Mouse (Mus musculus): ENCODE data around the gene Tesmin. TPM values are rescaled to one million over a fixed set of nuclear protein-coding genes. Genes with fewer than 3 reads are reported as not detected.
A peak's percentile ranks its signal among the peaks of the same experiment; 100 is the strongest.

Tesmin gene
- total RNA-seq, 2 experiments from 2014 or later: 1.4 to 2.0 TPM

- no peak for DNase-seq
Measured at GRCm38 (mm10) chr19:3392384-3392783, 3.7 kb downstream of the Tesmin start.

DNA sequence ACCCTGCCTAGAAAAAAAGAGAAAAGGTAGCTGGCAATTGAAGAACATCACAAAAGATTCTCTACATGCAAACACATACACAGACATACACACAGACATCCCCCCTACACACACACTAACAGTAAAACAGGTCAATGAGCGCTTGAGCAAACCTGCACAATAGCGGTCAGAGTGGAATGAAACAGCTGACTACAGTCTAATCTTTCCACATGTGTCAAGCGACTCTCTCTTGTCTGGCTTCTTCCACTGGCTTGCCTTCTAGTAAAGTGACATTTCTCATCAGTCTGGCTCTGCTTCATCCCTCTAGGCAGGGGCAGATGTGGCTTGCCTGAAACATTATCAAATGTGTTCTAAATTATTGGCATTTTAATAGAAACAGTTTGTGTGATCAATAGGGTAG lies 5.6 kb downstream of the Tesmin start:
- no peak for DNase-seq

DNA sequence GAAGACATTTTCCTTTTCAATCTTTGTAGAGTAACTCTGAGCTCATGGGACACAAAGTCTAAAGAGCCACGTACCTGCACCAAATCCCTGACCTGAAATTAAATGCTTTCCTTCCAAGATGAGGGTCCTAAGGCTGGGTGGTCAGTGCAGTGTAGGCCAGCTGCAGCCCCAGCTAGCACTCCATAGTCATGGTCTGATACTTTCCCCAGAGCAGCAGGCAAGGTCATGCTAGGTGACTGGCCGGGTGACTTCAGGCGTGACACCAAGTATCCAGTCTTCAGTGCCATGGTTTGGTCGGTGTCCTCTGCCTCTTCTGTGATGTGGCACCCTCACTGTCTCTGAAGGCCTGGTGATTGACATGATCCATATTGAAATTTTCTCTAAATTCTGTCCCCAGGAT lies 11.4 kb downstream of the Tesmin start:
- DNase-seq: no peak

- no peak for DNase-seq
Measured at GRCm38 (mm10) chr19:3401504-3401903, 12.8 kb downstream of the Tesmin start.

GRCm38 (mm10) chr19:3401943-3402342 lies 13.3 kb downstream of the Tesmin start:
- DNase-seq: no peak

DNA sequence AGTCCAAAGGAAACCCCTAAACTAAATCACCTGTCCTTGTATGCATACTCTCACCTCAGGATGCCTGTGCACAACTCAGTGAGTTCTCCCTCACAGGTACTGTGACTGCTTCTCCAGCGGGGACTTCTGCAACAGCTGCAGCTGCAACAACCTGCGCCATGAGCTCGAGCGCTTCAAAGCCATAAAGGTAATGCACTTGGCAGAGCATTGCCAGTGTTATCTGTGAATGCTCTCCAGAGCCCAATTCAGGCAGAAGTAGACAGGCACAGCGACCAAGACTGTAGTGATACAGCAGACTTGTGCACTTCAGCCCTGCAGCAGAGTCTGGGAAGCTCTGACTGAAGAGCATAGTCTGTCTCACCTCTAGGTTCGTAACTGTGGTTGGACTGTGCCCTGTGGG lies 13.7 kb downstream of the Tesmin start:
- DNase-seq: no peak

GRCm38 (mm10) chr19:3404030-3404429 lies 15.4 kb downstream of the Tesmin start:
- DNase-seq: no peak

- no peak for DNase-seq
Measured at GRCm38 (mm10) chr19:3405531-3406281, 17.0 kb downstream of the Tesmin start.

DNA sequence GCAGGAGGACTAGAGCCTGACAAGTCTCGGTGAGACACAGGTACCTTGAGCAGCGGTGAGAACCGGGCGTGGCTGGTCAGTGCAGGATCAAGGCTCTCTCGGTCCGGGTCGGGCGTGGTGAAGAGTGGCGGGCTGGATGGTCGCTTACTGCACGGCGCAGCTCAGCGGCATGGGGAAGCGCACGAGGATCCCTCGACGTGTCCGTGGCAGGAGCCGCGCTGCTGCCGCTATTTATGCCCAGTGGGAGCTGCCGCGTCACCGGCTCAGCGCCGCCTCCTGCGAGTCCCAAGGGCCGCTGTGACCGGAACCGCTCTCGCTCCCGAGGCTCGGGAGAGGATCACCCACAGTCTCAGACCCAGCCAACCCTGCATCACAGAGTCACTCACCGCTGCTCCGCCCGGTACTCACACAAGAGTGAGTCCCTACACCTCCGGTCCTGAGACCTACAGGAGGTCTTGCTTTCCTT lies 25.6 kb downstream of the Tesmin start, which contains the start of gene Gal:
Gene Gal, minus strand, starts transcription at position 277 of the 466 bp plus-strand sequence.
- DNase-seq: peak; percentile 19 to 20

DNA sequence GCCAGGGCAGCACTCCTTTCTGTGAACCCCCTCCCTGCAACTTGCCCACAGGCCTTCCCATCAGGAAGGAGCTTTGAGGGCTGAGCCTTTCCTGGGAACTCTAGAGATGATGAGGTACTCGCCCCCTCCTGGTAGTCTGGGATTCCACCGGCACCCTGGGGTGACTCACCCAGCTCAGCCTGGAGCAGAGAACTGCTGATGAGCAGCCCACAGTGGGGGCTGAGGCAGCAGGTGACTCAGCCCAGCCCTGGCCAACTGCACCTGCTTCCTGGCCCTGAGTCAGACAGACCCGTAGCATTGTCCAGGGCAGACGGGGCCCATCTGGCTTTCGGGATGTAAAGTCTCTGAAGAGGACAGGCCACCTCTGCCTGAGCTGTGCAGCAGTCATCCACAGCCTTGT lies 30.6 kb downstream of the Tesmin start:
- no peak for DNase-seq

- DNase-seq: no peak
Measured at GRCm38 (mm10) chr19:3422488-3422887, 33.8 kb downstream of the Tesmin start.

- peak; percentile 14 to 19 for DNase-seq
Measured at GRCm38 (mm10) chr19:3422981-3423380, 34.3 kb downstream of the Tesmin start.

GRCm38 (mm10) chr19:3424214-3424613 lies 35.6 kb downstream of the Tesmin start:
- DNase-seq: no peak

- no peak for DNase-seq
Measured at GRCm38 (mm10) chr19:3428057-3428830, 39.6 kb downstream of the Tesmin start.

DNA sequence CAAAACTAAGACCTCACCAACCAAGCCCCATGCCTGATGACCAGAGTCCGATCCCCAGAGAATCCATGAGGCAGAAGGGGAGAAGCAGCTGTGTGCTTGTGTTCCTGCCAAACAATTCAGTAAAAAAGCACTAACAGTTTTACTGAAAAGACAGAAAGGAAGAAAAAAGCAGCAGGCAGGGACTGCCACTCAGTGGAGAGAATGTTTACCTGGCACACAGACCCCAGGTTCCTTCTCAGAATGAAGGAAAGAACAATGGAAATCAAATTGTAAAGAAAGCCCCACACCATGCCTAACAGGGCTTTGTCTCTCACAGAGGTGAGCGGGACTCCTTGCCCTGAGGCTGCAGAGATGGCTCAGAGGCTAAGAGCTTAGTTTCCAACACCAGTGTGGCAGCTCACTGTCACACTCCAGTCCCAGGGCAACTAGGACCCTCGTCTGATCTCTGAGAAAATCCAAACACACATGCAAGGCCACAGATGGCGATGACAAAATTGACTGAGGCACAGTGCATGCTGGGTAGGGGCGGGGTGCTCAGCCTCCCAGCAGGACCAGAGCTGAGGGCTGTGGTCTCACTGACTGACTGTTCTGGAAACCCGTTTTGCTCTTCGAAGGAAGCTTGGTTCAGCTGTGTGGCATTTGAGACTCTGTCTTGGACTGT lies 40.6 kb downstream of the Tesmin start:
- peak; percentile 33 to 47 for DNase-seq

GRCm38 (mm10) chr19:3431066-3431465 lies 42.4 kb downstream of the Tesmin start:
- no peak for DNase-seq

- DNase-seq: no peak
Measured at GRCm38 (mm10) chr19:3431969-3432368, 43.3 kb downstream of the Tesmin start.

GRCm38 (mm10) chr19:3434124-3434523 lies 45.5 kb downstream of the Tesmin start:
- no peak for DNase-seq

- no peak for DNase-seq
Measured at GRCm38 (mm10) chr19:3434641-3435040, 46.0 kb downstream of the Tesmin start.

DNA sequence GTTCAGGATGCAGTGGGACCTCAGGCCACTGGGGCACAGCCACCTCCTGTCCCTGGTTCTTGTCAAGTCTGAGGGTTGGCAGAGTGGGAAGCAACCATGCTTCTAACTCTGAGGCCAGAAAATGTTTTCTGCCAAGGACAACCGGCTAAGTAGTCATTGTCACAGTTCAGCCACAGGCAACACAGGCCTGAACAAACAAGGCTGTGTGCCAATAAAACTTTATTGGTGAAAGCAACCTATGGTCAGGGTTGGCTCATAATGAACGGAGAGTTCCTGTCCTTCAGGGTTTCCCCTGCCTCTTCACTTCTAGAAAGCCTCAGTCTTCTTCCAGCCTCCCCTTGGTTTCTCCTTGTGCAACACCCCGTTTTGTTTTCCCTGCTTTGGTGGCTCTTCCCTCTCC lies 47.2 kb downstream of the Tesmin start:
- no peak for DNase-seq

DNA sequence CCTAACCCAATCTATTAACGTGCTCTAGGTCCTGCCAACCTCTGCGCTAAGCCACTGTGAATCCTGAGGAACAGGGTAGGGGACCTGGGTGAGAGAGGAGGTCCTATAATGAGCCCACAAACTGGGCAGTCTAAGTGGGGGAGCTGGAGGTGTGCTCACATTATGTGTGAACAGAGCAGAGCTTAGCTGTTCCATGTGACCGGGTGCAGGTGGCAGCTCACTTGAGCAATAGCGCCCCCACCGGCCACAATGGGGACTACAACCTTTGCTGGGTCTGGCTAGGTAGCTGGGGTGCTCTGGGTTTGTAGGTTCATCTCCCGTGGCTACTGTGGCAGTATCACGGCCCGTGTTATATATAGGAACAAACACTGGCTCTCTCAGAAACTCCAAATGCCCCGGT lies 48.2 kb downstream of the Tesmin start:
- DNase-seq: no peak

DNA sequence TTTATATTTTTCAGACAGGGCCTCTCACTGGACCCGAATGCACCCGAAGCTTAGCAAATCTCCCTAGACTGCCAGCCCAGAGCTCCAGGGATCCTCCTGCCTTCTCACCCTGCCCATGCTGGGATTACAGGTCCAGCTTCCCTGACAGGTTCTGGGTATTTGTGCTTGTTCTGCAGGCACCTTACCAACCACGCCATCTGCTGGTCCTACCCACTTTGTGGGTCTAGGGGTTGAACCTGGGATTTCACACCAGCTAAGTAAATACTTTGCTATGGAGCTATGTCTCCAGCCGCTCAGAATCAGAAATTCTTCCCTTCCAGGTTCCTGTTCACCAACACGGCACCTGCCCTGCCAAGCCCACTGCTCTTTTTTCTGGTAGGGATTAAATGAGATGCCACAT lies 49.3 kb downstream of the Tesmin start:
- no peak for DNase-seq

DNA sequence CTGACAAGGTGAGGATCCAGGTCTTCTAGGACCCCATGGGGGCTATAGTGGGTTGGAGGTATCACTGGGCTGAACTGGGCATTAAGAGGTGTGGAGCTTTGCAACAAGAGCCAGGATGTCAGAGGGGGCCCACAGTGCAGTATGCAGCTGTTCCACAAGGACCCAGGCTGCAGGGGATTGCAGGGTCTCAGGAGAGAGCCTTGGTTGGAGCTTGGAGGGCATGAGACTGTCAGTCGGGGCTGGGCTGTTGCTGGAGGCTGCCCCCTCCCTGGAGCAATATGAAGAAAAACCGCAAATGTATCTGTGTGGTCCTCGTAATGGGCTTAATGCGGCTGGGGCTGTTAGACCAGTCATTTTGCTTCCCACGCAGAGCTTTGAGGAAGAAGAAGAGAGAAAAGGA lies 52.0 kb downstream of the Tesmin start:
- DNase-seq: no peak
